Mouse (Mus musculus): ENCODE data around the gene Suclg2. TPM values are rescaled to one million over a fixed set of nuclear protein-coding genes. Genes with fewer than 3 reads are reported as not detected.
"Not testable (repeated sequence)": the region's sequence is repeated elsewhere in the genome, so short reads cannot be mapped to it uniquely, and the experiment has no call there.

Suclg2 gene
- total RNA-seq, 2 experiments from 2014 or later = 13.4 to 15.7 TPM

GRCm38 (mm10) chr6:95650082-95650722, 68.4 kb downstream of the Suclg2 start:
- no peak for DNase-seq (ENCODE audit: low spot score in 2 of 2)

DNA sequence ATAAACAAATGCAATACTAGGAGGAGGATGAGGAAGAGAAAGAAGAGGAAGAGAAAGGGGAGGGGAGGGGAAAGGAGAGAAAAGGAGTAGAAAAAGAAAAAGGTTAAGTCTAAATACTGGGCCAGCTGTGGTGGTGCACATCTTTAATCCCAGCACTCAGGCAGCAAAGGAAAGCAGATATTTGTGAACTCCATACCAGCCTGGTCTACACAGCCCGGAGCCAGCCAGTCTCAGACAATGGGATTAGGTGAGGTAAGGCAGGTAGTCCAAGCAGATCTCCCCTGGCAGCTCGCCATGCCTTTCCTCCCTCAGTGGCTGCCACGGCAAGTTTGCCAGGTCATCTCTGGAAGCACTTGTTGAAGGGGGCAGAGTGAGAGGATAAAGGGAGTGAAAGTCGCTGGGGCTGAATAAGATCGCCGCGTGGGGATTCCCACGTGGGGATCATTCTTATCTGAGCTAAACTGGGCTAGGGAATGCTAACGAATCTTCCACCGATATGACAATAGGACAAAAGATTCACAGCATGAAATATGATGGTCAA, 69.4 kb downstream of the Suclg2 start:
- intact Hi-C loops (cut with DNase I) = no loop called here

More at GRCm38 (mm10) chr6:95650082-95650722, 68.4 kb downstream of the Suclg2 start:
- intact Hi-C loops (cut with DNase I) = no loop called here

DNA sequence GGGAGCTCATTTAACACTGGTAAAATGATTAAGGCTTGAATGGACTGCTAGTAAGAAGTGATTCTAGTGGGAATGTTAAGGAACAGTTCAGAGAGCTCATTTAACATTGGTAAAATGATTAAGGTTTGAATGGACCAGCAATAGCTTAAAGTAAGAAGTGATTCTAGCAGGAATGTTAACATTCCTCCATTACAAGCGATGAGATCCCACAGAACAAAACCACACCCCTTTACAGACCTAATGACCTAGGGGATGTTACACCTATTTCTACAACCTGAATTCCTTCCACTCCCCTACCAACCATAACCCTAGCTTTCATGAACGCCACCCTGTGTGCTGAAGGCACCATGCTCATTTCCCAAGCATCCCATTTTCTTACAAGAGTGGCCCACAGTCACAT, 81.2 kb downstream of the Suclg2 start:
- intact Hi-C loops (cut with DNase I) = no loop called here
- DNase-seq (ENCODE audit: low spot score in 2 of 2) = no peak

More for the DNA sequence above, 69.4 kb downstream of the Suclg2 start:
- no peak for DNase-seq (ENCODE audit: low spot score in 2 of 2)

GRCm38 (mm10) chr6:95635411-95635810, 83.2 kb downstream of the Suclg2 start:
- peak; percentile 8 to 14 for DNase-seq (ENCODE audit: low spot score in 2 of 2)
- intact Hi-C loops (cut with DNase I) = no loop called here

GRCm38 (mm10) chr6:95629071-95629470, 89.5 kb downstream of the Suclg2 start:
- DNase-seq (ENCODE audit: low spot score in 2 of 2) = no peak
- intact Hi-C loops (cut with DNase I) = no loop called here

- peak; percentile 29 to 49 for DNase-seq (ENCODE audit: low spot score in 2 of 2)
- intact Hi-C loops (cut with DNase I) = no loop called here
Observed at GRCm38 (mm10) chr6:95621821-95622220, 96.8 kb downstream of the Suclg2 start.

DNA sequence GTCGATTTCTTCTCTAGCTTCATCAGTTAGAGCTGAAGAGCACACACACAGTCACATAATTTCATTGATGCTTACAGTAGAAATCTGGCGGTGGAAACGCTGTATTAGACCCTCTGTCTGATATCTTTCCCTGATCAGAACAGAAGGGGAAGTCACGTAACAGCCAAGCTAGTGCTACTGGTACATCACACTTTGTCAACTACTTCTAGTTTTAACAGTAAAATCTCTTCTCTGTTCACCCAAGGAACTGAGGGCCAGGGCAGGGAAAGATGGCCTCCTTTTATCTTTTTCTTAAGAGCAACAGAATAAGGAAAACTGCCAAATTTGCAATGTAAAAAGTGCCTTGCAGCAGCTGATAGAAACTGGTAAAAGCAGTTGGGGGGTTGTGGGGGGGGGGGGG, 97.8 kb downstream of the Suclg2 start:
- intact Hi-C loops (cut with DNase I) = no loop called here
- no peak for DNase-seq (ENCODE audit: low spot score in 2 of 2)

GRCm38 (mm10) chr6:95619817-95620216, 98.8 kb downstream of the Suclg2 start:
- intact Hi-C loops (cut with DNase I) = no loop called here
- DNase-seq (ENCODE audit: low spot score in 2 of 2) = no peak

- DNase-seq (ENCODE audit: low spot score in 2 of 2) = no peak
- intact Hi-C loops (cut with DNase I) = no loop called here
Observed at GRCm38 (mm10) chr6:95618434-95618833, 100.2 kb downstream of the Suclg2 start.

GRCm38 (mm10) chr6:95613228-95613627, 105.4 kb downstream of the Suclg2 start:
- intact Hi-C loops (cut with DNase I) = no loop called here
- no peak for DNase-seq (ENCODE audit: low spot score in 2 of 2)

DNA sequence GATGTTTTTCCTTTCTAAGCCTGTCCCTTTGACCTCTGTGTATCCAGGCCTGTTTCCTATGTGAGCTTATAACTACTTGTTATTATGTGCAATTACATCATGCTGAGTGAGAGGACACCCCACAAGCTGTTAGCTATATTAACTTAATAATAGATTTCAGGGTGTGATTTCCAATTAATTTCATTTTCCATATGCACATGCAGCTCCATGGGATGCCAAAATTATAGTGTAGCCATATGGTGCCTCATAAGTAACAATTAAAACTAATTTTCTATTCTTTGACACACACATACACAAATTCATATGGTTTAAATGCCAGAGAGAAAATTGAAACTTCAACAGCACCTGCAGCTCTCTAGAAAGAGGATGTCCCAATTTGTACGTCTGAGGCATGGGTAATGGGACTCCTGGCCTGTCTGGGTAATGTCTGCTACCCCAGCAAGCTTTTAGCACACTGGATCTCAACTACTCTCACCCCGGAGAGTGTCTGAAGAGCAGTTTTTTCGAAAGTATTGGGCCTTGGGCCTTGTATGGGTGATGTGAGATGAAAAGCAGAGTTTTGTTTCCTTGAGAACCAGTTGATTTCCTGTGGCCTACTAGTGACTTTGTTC, 106.1 kb downstream of the Suclg2 start:
- DNase-seq (ENCODE audit: low spot score in 2 of 2) = no peak
- intact Hi-C loops (cut with DNase I) = no loop called here

GRCm38 (mm10) chr6:95611059-95611458, 107.5 kb downstream of the Suclg2 start:
- no peak for DNase-seq (ENCODE audit: low spot score in 2 of 2)
- intact Hi-C loops (cut with DNase I) = no loop called here

DNA sequence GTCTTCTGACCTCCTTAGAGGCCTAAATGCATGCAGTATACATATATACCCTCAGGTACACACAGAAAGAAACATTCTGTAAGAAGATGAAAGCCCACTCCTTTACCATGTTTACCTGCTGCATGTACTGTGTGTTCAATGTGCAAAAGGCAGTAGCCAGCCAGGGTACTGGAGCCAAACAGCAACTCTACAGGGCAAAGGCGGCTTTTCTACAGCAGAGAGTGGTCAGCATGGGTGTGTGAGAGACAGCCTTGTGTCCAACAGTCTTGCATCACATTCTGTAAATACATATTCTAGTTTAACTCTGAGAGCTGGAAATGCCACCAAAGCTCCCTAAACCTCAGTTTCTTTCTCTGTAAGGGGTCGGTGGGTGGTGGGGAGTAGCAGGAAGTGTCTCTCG, 110.5 kb downstream of the Suclg2 start:
- intact Hi-C loops (cut with DNase I) = no loop called here
- DNase-seq (ENCODE audit: low spot score in 2 of 2) = no peak

DNA sequence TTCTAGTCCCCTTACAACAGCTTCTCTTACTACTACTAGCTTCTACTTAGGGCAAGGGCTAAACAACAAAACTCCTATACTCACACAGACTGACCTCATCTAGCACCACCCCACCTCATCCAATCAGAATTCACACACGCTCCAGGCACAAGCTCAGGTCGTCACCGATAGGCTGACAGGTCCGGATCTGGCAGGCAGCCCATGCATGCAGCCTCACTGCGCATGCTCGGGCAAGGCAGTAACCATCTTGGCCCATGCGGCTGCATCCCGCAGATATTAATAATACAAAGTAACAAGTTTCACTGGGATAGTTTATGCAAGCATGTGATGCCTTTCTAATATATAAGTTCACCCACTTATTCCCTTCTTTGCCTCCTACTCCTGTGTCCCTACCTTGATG, 117.9 kb downstream of the Suclg2 start:
- intact Hi-C loops (cut with DNase I); DNase-seq (ENCODE audit: low spot score in 2 of 2): not testable (repeated sequence)

DNA sequence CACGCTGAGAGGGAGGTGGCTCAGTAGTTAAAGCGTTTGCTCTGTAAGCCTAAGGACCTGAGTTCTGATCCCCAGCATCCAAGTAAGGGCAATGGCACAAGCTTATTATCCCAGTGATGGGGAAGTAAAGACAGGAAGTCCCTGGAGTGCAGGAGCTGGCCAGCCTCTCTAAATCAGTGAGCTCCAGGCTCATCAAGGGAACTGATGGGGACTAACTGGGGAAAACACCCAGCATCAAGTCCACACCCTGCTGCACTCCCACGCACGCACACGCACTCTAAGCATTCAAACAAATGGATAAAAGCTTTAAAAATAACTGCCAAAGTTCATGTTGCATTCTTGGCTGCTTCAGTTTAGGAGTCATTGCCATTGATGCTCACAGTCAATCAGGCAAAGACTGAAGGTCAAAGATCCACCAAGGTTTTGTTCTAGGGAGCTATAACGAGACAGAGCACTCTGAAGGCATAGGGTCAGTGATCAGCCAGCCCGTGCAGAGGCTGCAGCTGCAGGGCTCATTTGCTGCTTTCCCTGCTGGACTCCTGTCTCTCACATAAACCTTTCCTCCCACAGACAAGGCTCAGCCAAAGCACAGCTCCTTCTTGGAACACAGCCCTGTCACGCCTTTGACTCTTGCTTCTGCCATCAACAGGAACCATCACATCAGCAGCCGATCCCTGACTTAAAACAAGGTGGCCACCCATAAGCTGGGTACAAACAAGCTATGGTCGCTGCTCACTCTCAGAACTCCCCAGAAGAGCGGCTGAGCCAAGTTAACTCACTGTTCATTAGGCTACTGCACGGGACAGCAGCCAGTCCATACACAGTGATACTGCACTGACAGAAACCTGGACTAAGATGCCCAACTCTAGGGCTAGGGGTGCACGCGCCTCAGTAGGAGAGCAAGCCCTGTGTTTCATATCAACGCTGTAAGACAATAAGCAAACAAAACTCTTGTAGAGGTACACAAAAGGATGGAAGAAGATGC, 121.5 kb downstream of the Suclg2 start:
- no peak for DNase-seq (ENCODE audit: low spot score in 2 of 2)

DNA sequence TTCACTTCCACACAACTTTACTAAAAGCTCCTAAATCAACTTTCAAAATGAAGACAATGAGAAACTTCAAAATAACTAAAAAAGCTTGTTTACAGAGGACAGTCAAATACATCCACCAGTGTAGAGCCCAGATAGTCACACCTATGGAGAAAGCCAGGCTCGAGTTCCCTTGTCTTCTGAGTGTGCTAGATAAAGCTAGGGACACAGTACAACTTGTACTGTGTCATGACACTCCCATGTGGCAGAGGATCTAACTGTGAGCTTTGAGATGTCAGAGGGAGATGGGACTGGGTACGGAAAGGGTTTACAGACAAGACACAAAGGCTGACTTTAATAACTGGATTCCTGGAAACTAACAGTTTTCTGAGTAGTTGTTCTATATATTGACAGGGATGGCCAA, 122.7 kb downstream of the Suclg2 start:
- DNase-seq (ENCODE audit: low spot score in 2 of 2) = no peak
- intact Hi-C loops (cut with DNase I) = no loop called here

More for the DNA sequence above, 121.5 kb downstream of the Suclg2 start:
- intact Hi-C loops (cut with DNase I) = no loop called here

DNA sequence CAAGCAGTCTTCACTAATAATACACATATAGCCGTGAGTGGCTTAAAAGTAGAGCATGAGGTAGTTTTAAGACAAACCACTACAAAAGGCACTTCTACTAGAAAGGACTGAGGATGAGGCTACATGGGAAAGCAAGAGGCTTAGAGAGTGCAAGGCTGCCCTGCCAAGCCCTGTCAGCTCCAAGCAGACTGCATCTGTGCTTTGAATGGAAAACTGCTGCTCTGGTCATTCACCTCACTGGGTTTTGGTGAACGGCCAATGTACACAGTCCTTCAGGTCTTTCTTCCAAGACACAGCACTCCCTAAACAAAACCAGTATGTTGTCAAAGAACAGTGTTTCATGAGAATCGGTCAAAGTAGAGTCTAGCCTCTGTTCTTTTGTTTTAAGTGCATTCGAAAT, 124.4 kb downstream of the Suclg2 start:
- intact Hi-C loops (cut with DNase I) = no loop called here
- no peak for DNase-seq (ENCODE audit: low spot score in 2 of 2)

DNA sequence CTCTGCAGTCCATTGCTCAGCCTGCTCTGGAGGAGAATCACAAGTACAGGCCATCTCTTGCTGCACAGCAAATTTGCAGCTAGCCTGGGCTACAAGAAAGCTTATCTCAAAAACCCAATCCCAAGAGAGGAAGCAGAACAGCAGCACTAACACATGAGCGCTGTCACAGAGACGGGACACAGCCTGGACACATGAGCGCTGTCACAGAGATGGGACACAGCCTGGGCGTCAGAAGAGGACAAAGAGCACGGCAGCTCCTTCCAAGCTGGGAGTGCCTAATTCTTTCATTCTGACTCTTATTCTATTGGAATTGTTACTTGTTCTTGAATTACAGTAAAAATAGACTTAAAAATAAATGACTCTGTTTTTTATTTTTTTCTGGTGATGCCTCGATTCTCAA, 126.2 kb downstream of the Suclg2 start:
- intact Hi-C loops (cut with DNase I) = no loop called here
- no peak for DNase-seq (ENCODE audit: low spot score in 2 of 2)

- intact Hi-C loops (cut with DNase I) = no loop called here
- no peak for DNase-seq (ENCODE audit: low spot score in 2 of 2)
Observed at GRCm38 (mm10) chr6:95590463-95590862, 128.1 kb downstream of the Suclg2 start.
